Mouse (Mus musculus): ENCODE results near the gene Eif2s2. TPM values are rescaled to one million over a fixed set of nuclear protein-coding genes. Genes with fewer than 3 reads are reported as not detected.

The Eif2s2 gene
- polyA plus RNA-seq, 1 experiment from 2014 or later = 59.3 TPM

- ATAC-seq (ENCODE audit: insufficient read depth) = no peak
- peak overlapping the region; percentile 29 for H3K27ac ChIP-seq (replicated peaks)
Observed at GRCm38 (mm10) chr2:154893045-154893385, 280 bp upstream of the Eif2s2 start.

GRCm38 (mm10) chr2:154891585-154891984 is 1.1 kb downstream of the Eif2s2 start:
- 3% methylated on average over 2 of the region's 2 CpGs for WGBS (ENCODE audit: insufficient replicate concordance)
- Histone ChIP-seq H3K4me1 (replicated peaks) (peaks cover 26% of the 10 kb centered on the region), H3K27ac (replicated peaks) (peak overlapping the region; percentile 93; the same call in 1 of the 2 replicates), H3K4me2 (peak overlapping the region; percentile 70), H3K36me3 (replicated peaks) (peaks cover 21% of the 10 kb centered on the region), H3K9ac (peak overlapping the region; percentile 93), H3K27me3 (peaks cover 4% of the 10 kb centered on the region; the same call in 1 of the 2 replicates), H3K4me3 (replicated peaks) (peak overlapping the region; percentile 89), H3K9me3 (replicated peaks) (no peaks in the 10 kb centered on the region)
- ATAC-seq (ENCODE audit: insufficient read depth) = no peak

More at GRCm38 (mm10) chr2:154893045-154893385, 280 bp upstream of the Eif2s2 start:
- WGBS (ENCODE audit: insufficient replicate concordance) = 8% methylated on average over 12 of the region's 12 CpGs
- Histone ChIP-seq H3K27me3 (peaks cover 4% of the 10 kb centered on the region; the same call in 1 of the 2 replicates), H3K36me3 (replicated peaks) (peaks cover 11% of the 10 kb centered on the region), H3K4me3 (replicated peaks) (peak overlapping the region; percentile 89), H3K4me2 (peak overlapping the region; percentile 85), H3K9ac (peak overlapping the region; percentile 93), H3K9me3 (replicated peaks) (no peaks in the 10 kb centered on the region), H3K4me1 (replicated peaks) (peaks cover 26% of the 10 kb centered on the region)

GRCm38 (mm10) chr2:154876621-154877020 is 16.1 kb downstream of the Eif2s2 start:
- peaks cover 77% of the 10 kb centered on the region for H3K36me3 ChIP-seq (replicated peaks)
- ATAC-seq (ENCODE audit: insufficient read depth) = no peak
- no peaks in the 10 kb centered on the region for H3K9me3 ChIP-seq (replicated peaks)
- no peak overlapping the region for H3K27ac ChIP-seq (replicated peaks)
- H3K4me1 ChIP-seq (replicated peaks) = no peaks in the 10 kb centered on the region
- WGBS (ENCODE audit: insufficient replicate concordance) = 75% methylated on average over 2 of the region's 2 CpGs
- H3K4me3 ChIP-seq (replicated peaks) = no peak overlapping the region
- H3K9ac ChIP-seq = no peak overlapping the region
- H3K27me3 ChIP-seq = no peaks in the 10 kb centered on the region
- no peak overlapping the region for H3K4me2 ChIP-seq

- no peak overlapping the region for H3K4me2 ChIP-seq
- peaks cover 92% of the 10 kb centered on the region for H3K36me3 ChIP-seq (replicated peaks)
- no peak overlapping the region for H3K4me3 ChIP-seq (replicated peaks)
- no peaks in the 10 kb centered on the region for H3K9me3 ChIP-seq (replicated peaks)
- 0 out of 2 replicates have a peak, but pooled peaks cover 6% of the 10 kb centered on the region for H3K4me1 ChIP-seq (replicated peaks)
- no peak overlapping the region for H3K9ac ChIP-seq
- no peak overlapping the region for H3K27ac ChIP-seq (replicated peaks)
- ATAC-seq (ENCODE audit: insufficient read depth) = no peak
- H3K27me3 ChIP-seq = no peaks in the 10 kb centered on the region
Observed at GRCm38 (mm10) chr2:154869954-154870641, 22.6 kb downstream of the Eif2s2 start.

GRCm38 (mm10) chr2:154868106-154868505 is 24.6 kb downstream of the Eif2s2 start:
- 96% methylated on average over 1 of the region's 1 CpGs for WGBS (ENCODE audit: insufficient replicate concordance)
- H3K36me3 ChIP-seq (replicated peaks) = peaks cover 97% of the 10 kb centered on the region

GRCm38 (mm10) chr2:154865696-154866095 is 27.0 kb downstream of the Eif2s2 start:
- H3K9me3 ChIP-seq (replicated peaks) = no peaks in the 10 kb centered on the region
- H3K27me3 ChIP-seq = no peaks in the 10 kb centered on the region
- H3K4me2 ChIP-seq = no peak overlapping the region
- no peak overlapping the region for H3K9ac ChIP-seq
- H3K27ac ChIP-seq (replicated peaks) = no peak overlapping the region
- H3K36me3 ChIP-seq (replicated peaks) = peaks cover 100% of the 10 kb centered on the region
- H3K4me3 ChIP-seq (replicated peaks) = no peak overlapping the region
- H3K4me1 ChIP-seq (replicated peaks) = 0 out of 2 replicates have a peak, but pooled peaks cover 6% of the 10 kb centered on the region
- WGBS (ENCODE audit: insufficient replicate concordance) = 74% methylated on average over 3 of the region's 3 CpGs
- ATAC-seq (ENCODE audit: insufficient read depth) = no peak

More at GRCm38 (mm10) chr2:154868106-154868505, 24.6 kb downstream of the Eif2s2 start:
- H3K27me3 ChIP-seq = no peaks in the 10 kb centered on the region
- H3K9me3 ChIP-seq (replicated peaks) = no peaks in the 10 kb centered on the region
- no peak overlapping the region for H3K4me2 ChIP-seq
- 0 out of 2 replicates have a peak, but pooled peaks cover 6% of the 10 kb centered on the region for H3K4me1 ChIP-seq (replicated peaks)
- no peak overlapping the region for H3K4me3 ChIP-seq (replicated peaks)
- no peak overlapping the region for H3K27ac ChIP-seq (replicated peaks)
- no peak for ATAC-seq (ENCODE audit: insufficient read depth)
- no peak overlapping the region for H3K9ac ChIP-seq

GRCm38 (mm10) chr2:154863672-154864071 is 29.1 kb downstream of the Eif2s2 start:
- ATAC-seq (ENCODE audit: insufficient read depth) = no peak
- 92% methylated on average over 13 of the region's 13 CpGs for WGBS (ENCODE audit: insufficient replicate concordance)

GRCm38 (mm10) chr2:154855383-154855782 is 37.4 kb downstream of the Eif2s2 start:
- H3K27ac ChIP-seq (replicated peaks) = no peak overlapping the region
- 86% methylated on average over 1 of the region's 1 CpGs for WGBS (ENCODE audit: insufficient replicate concordance)
- no peaks in the 10 kb centered on the region for H3K27me3 ChIP-seq
- H3K4me2 ChIP-seq = no peak overlapping the region
- no peak for ATAC-seq (ENCODE audit: insufficient read depth)
- H3K4me1 ChIP-seq (replicated peaks) = peaks cover 8% of the 10 kb centered on the region; the same call in 1 of the 2 replicates
- H3K9me3 ChIP-seq (replicated peaks) = no peaks in the 10 kb centered on the region
- no peak overlapping the region for H3K9ac ChIP-seq
- peaks cover 45% of the 10 kb centered on the region for H3K36me3 ChIP-seq (replicated peaks)
- H3K4me3 ChIP-seq (replicated peaks) = no peak overlapping the region

More at GRCm38 (mm10) chr2:154863672-154864071, 29.1 kb downstream of the Eif2s2 start:
- no peak overlapping the region for H3K4me3 ChIP-seq (replicated peaks)
- H3K9me3 ChIP-seq (replicated peaks) = no peaks in the 10 kb centered on the region
- 0 out of 2 replicates have a peak, but pooled peaks cover 6% of the 10 kb centered on the region for H3K4me1 ChIP-seq (replicated peaks)
- no peak overlapping the region for H3K27ac ChIP-seq (replicated peaks)
- H3K36me3 ChIP-seq (replicated peaks) = peaks cover 98% of the 10 kb centered on the region
- no peaks in the 10 kb centered on the region for H3K27me3 ChIP-seq
- no peak overlapping the region for H3K4me2 ChIP-seq
- no peak overlapping the region for H3K9ac ChIP-seq

GRCm38 (mm10) chr2:154848086-154848485 is 44.6 kb downstream of the Eif2s2 start:
- H3K27me3 ChIP-seq = no peaks in the 10 kb centered on the region
- 0 out of 2 replicates have a peak, but pooled peaks cover 10% of the 10 kb centered on the region for H3K4me1 ChIP-seq (replicated peaks)
- H3K36me3 ChIP-seq (replicated peaks) = peaks cover 45% of the 10 kb centered on the region
- no peaks in the 10 kb centered on the region for H3K9me3 ChIP-seq (replicated peaks)
- no peak overlapping the region for H3K27ac ChIP-seq (replicated peaks)
- no peak overlapping the region for H3K9ac ChIP-seq
- H3K4me2 ChIP-seq = no peak overlapping the region
- no peak overlapping the region for H3K4me3 ChIP-seq (replicated peaks)
- ATAC-seq (ENCODE audit: insufficient read depth) = no peak

- Histone ChIP-seq H3K27me3 (no peaks in the 10 kb centered on the region), H3K4me2 (no peak overlapping the region), H3K9me3 (replicated peaks) (no peaks in the 10 kb centered on the region), H3K27ac (replicated peaks) (no peak overlapping the region), H3K9ac (no peak overlapping the region), H3K4me1 (replicated peaks) (peaks cover 14% of the 10 kb centered on the region), H3K36me3 (replicated peaks) (peaks cover 12% of the 10 kb centered on the region), H3K4me3 (replicated peaks) (no peak overlapping the region)
- 91% methylated on average over 2 of the region's 2 CpGs for WGBS (ENCODE audit: insufficient replicate concordance)
- ATAC-seq (ENCODE audit: insufficient read depth) = no peak
Observed at GRCm38 (mm10) chr2:154836537-154836936, 56.2 kb downstream of the Eif2s2 start.

GRCm38 (mm10) chr2:154834149-154834865 is 58.4 kb downstream of the Eif2s2 start:
- no peak for ATAC-seq (ENCODE audit: insufficient read depth)
- WGBS (ENCODE audit: insufficient replicate concordance) = 93% methylated on average over 6 of the region's 6 CpGs
- H3K36me3 ChIP-seq (replicated peaks) = peaks cover 22% of the 10 kb centered on the region
- H3K9ac ChIP-seq = no peak overlapping the region
- no peaks in the 10 kb centered on the region for H3K27me3 ChIP-seq
- no peaks in the 10 kb centered on the region for H3K9me3 ChIP-seq (replicated peaks)
- H3K4me2 ChIP-seq = no peak overlapping the region
- H3K27ac ChIP-seq (replicated peaks) = no peak overlapping the region
- no peak overlapping the region for H3K4me3 ChIP-seq (replicated peaks)
- H3K4me1 ChIP-seq (replicated peaks) = peaks cover 34% of the 10 kb centered on the region
